Mouse (Mus musculus): ENCODE measurements around the gene Itgb6. TPM values are rescaled to one million over a fixed set of nuclear protein-coding genes. Genes with fewer than 3 reads are reported as not detected.

Itgb6 gene
- total RNA-seq, 2 experiments from 2014 or later, result 18.1 to 26.3 TPM

DNA sequence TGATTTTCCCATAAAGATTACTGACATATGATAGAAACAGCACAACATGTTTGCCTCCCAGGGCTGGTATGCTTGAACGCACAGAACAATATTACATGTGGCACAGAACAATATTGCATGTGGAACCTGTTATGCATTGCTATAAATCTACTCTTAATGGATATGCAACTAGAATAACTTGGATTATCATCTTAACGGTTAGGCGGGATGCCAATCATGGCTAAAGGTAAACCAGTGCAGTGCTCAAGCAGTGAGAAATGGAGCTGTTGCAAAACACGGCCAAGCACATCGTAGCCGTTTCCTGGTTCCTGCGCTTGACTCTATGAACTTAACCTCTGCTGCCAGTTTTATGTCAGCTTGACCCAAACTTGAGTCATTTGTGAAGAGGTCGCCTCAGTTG, 171.9 kb downstream of the Itgb6 start:
- DNase-seq, result no peak
- intact Hi-C loops (cut with DNase I; ENCODE audit: low total_unique reads), result no loop called here

DNA sequence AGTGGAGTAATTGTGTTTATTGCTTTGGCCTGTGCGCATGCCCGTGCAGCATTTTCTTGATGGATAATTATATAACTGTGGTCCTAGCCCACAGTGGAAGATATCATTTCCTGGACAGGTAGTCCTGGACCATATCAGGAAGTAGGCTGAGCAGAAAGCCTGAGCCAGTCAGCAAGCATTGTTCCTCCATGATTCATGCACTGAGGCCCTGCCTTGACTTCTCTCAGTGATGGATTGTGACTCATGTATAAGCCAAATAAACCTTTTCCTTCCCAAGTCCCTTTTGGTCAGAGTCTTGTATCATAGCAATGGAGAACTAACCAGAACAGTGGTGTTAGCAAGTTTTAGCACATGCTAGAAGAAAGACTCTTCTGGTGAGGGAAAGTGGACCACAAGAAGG, 172.6 kb downstream of the Itgb6 start:
- intact Hi-C loops (cut with DNase I; ENCODE audit: low total_unique reads), result no loop called here
- no peak for DNase-seq

Other genes with a start within 250 kb of the Itgb6 start
- 1 to 10 TPM; 1.7 to 1.8 TPM for gene Pla2r1, start 169.3 kb downstream of the Itgb6 start, total RNA-seq (2021)
- gene Rbms1, start 240.5 kb upstream of the Itgb6 start, total RNA-seq (2021), result 10 to 100 TPM; 29.0 to 34.5 TPM